Mouse (Mus musculus) left cerebral cortex, postnatal 10 days (tissue): ENCODE data around the gene Gm498. TPM values are rescaled to one million over a fixed set of nuclear protein-coding genes. Genes with fewer than 3 reads are reported as not detected.

Source experiments
- DNase-seq, 2 experiments: peaks; one replicate each; pipeline ENCODE4 v3.0.0; 2021 to 2022; ENCODE audit warnings: low spot score in 2 of 2, mixed read lengths in 1 of 2; ENCODE audit errors: extremely low spot score in 1 of 2
- intact Hi-C: fragments of 180-260 bp; cut with DNase I; formaldehyde crosslinking; loops from one replicate; pipeline ENCODE4 v1.15.1; 2025
- total RNA-seq, 2 experiments: library from RNA; stranded (reverse); gene quantifications; 2 replicates each; pipeline ENCODE4 v1.2.3; 2021

Gene Gm498
- not detected for total RNA-seq

DNA sequence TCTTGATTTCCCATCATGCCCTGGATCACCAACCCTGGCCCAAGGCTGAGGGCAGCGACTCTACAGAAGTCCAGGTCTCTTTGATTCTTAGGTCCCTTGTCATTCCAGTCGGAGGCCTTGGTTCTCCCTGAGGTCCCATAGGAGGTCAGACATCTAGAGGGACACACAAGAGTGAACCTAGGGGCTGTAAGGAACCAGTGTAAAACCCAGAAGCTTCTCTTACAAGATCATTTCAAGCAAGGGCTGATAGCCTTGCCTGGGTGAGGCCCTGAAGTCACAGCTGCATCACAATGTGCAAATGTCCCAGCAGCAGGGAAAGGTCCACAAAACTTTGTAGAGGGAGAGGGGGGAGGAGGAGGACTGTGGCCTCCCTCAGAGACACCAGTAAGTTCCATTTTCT is at the start of gene Gm498:
TSS of gene Gm498 (plus strand) at position 301 of the 400 bp plus-strand sequence.
- intact Hi-C loops: no loop called here
- no peak for DNase-seq

DNA sequence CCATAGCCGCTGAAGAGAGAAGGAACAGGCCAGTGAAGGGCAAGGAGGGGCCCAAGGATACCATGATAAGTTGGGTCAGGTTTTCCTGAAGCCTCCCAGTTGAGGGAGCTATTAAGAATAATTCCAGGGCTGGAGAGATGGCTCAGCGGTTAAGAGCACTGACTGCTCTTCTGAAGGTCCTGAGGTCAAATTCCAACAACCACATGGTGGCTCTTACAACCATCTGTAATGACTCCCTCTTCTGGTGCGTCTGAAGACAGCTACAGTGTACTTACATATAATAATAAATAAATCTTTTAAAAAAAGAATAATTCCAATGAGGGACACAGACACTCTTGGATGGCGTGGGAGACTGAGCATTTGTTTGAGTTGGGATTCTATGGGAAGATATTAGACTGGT is 47.4 kb upstream of the Gm498 start:
- DNase-seq: no peak
- intact Hi-C loops: no loop called here

DNA sequence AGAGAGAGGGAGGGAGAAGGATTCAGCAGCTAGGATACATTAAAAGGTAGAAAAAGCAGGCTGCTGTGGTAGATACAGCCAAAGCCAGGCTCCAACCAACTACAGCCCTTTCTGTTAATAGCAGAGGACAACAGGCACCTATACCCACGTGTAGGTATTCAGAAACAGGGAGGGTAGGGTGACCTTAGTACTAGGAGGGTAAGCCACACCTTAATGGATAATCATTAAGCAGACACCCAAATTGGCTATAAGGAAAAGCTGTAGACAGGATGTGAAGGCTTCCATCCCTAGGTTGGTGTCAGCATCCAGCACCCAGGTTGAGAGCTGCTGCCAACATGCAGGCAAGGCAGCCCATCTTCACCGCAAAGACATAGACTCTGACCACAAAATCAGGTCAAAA is 45.4 kb upstream of the Gm498 start:
- DNase-seq: no peak
- intact Hi-C loops: no loop called here

DNA sequence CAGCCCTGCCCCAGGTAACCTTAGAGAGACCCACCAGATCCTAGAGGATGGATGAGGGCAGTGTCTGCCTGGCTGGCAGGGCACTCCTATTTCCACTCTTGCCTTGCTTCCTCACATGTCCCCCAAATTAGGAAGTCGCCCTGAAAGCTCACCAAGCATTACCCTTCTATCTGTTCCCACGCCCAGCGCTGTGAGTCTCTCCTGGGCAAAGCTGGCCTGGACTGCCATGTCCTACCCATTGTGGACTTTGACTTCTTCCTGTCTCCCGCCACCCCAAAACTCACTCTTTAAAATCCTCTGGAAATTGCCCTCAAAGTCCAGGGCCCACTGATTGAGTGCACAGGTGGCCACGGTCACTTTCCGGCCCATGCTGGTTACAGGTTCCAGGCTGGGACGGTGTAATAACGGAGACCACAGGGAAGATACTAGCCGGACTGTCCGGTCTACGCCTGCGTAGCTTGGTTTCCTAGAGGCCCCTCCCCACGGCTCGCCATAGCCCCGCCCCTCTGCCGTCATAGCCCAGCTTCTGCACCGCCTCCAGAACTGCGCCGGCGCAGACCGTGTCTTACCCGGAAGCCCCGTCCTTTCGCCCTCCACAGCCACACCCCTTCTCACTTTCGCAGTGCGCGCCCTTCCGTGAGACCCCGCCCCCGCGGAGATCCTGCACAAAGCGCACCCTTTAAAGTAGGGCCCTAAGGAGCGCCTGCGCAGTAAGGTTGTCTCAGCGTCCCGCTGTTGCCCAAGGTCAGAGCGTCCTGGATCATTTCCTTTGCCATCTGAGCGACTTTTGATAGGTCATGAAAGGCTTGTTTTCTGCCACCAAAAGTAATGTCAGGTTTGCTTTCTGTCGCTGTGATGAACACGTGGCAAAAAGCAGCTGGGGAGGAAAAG is 44.0 kb upstream of the Gm498 start, which contains the start of the genes Nadsyn1 and Dhcr7:
TSS of gene Nadsyn1 (minus strand) at position 475 of the 891 bp plus-strand sequence.
TSS of gene Dhcr7 (plus strand) at position 771 of the 891 bp plus-strand sequence.
- intact Hi-C loops: no loop called here
- DNase-seq: peak; percentile 98 to 100

DNA sequence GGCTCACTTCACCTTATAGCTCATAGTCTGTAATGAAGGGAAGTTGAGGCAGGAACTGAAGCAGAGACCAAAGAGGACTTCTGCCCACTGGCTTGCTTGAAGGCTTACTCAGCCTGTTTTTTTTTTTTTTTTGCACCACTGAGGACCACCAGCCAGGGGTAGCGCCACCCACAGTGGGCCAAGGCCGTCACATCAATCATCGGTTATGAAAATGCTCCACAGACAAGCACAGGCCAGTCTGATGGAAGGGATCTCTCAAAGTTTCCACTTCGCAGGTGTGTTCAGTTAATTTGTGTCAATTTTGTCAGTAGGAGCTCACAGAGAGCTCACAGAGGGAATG is 43.4 kb upstream of the Gm498 start:
- intact Hi-C loops: no loop called here

DNA sequence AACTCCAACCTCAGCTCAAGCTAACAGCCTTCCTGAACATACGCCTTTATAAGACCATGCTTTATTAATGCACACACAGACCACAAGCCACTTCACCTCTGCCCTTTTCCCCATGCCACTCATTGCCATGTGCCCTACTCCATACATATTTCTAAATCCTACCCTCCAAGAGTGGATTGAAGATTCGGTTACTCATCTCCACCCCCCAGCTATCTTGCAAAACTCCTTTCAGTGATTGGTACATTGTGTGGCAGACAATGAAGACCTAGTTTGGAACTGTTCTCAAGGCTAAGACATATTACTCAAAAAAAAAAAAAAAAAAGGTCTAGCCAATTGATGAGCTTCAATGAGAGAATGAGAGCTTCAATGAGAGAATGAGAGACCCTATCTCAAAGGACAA is 39.7 kb upstream of the Gm498 start:
- intact Hi-C loops: no loop called here
- no peak for DNase-seq

More for the DNA sequence above, 43.4 kb upstream of the Gm498 start:
- DNase-seq: no peak

DNA sequence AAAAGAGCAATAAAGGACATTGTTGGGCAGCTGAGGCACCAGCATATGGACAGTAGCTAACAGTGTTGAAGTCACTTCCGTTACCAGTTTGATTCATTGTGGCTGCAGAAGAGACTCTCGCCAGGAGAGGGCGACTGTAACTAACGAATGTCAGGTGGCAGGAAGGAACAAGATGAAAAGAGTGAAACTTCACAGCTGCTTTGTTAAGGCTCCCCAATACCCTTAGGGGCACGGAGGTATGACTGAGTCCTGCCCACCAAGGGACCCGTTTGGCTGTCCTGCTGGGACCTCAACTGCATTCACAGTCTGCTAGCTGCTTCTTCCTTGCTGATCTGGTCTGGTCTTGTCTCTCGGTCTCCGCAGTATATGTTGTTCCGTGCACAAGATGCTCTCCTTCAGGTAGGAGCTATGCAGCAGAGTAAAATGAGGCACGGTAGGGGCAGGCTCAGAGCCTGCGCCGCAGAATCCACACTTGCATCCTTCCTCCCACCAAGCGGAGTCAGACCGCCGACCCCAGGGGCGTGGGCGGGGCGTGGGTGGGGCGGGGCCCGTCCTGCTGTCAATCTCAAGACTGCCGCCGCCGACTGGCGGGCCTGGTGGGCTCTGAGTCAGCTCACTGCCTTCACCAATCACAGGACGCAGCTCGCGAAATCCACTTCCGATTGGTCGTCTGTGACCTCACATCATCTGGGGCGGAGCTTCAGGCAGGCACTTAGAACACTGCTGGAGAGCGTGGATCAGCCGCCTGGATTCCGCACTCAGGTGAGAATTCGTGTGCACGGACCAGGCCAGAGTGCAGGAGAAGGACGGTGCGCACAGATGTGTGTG is 36.9 kb upstream of the Gm498 start:
- DNase-seq: peak; percentile 96 to 97
- intact Hi-C loops: no loop called here

DNA sequence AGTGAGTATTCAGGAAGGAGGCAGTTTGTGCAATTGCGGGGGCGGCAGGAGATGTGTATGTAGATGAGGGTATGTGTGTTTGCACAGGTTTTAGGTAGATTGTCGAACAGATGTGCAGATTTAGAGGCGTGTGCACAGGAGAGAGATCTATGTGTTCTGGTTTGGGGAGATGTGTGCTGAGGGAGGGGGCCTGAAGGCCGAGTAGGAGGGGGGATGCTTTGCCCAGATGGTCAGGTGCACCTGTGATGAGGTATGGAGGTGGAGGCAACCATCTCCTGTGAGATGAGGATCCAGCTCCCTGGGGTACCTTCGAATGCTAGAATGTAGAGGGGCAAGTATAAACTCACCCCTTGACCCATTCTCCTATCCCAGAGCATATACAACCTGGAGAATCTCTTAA is 36.2 kb upstream of the Gm498 start:
- intact Hi-C loops: no loop called here
- no peak for DNase-seq

DNA sequence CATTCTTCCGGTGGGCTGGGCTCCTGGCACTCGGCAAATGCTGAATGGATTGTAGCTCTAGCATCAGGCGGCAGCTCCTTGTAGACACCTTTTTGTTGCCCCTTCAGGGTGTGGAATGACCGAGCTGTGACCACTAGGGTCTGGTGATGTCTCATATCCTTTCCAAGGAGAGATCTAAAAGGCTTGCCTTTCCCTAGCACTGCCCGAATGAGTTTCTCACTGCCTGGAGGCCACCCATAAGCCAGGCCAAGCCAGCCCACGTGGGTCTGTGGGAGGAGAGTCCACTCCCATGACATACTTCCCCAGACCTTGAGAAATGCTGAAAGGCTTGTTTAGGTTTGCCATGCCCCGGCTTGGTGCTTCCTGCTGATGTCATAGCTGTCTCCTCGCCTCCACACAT is 34.4 kb upstream of the Gm498 start:
- DNase-seq: peak in 1 of 2 experiments; percentile 32
- intact Hi-C loops: no loop called here

DNA sequence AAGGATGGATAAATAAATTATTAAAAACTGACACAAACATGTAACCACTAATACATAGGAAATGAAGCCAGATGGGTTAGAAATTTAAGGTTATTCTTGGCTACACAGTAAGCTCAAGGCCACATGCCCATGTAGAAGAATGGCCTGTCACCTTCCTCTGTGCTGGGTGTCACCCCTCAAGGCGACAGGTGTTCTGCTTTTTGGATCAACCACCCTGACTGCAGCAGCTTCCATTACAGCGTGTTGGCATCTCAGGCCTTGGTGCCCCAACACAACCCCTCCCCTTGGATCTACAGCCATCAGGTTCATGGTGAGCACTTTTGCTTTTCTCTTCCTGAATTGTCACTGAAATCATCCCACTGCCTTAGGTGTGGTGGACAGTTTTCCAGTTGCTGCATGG is 34.0 kb upstream of the Gm498 start:
- intact Hi-C loops: no loop called here
- DNase-seq: no peak

DNA sequence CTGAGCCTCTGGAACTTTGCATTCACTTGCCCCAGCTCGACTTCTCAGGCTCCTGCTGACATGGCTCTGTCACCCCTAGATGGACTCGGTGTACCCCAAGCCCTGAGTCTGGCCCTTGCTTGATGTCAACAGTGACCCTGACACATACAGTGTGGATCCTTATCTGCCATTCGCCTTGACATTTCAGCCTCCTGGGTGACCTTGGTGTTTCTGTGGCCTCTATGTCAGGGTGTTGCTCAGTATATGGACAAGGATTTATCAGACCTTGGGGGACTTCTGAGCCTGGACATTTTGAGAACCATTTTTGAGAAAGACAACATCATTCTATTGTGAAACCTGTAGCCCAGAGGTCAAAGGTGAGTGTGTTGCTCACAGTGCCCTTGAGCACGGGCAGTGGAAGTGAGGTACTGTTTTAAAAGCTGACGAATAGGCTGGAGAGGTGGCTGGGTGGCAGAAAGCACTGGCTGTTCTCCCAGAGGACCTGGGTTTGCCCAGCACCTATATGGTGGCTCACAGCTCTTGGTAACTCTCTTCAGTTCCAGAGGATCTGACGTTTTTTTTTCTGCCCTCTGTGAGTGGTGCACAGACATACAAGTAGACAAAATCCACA is 33.0 kb upstream of the Gm498 start:
- intact Hi-C loops: no loop called here
- no peak for DNase-seq

DNA sequence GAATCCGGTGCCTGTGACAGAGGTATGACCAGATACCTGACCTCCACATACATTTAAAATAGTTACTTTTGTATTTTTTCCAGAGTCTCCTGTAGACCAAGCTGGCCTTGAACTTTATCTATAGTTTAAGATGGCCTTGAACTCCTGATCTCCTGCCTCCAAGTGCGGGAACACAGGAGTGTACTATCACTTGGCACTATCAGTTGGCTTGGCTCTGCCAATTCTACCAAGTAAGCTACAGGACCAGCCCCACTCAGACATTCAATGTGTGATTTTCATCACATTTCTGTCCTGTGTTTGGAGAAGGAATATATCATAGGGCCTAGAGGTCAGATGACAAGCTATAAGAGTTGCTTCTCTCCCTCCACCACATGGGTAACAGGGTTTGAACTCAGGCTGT is 32.3 kb upstream of the Gm498 start:
- intact Hi-C loops: no loop called here
- no peak for DNase-seq

DNA sequence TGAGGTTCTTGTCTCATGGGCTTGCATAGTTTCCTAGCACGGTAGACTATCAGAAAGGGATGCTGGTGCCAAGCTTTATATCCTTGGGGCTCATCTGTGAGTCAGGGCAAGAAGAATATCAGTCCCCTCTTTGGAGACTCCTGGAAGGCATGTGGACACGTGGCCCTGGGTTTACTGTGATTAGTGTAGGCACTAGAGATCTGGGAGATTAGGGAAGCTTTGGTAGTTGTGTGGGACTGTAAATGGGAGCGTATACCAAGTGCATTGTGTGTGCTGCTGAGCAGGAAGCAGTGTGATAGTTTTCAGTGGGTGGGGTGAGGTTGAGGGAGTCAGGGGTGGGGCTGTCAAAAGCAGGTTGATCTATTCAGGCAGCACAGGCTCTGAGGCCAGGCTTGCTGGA is 31.7 kb upstream of the Gm498 start:
- intact Hi-C loops: no loop called here
- DNase-seq: peak in 1 of 2 experiments; percentile 11

DNA sequence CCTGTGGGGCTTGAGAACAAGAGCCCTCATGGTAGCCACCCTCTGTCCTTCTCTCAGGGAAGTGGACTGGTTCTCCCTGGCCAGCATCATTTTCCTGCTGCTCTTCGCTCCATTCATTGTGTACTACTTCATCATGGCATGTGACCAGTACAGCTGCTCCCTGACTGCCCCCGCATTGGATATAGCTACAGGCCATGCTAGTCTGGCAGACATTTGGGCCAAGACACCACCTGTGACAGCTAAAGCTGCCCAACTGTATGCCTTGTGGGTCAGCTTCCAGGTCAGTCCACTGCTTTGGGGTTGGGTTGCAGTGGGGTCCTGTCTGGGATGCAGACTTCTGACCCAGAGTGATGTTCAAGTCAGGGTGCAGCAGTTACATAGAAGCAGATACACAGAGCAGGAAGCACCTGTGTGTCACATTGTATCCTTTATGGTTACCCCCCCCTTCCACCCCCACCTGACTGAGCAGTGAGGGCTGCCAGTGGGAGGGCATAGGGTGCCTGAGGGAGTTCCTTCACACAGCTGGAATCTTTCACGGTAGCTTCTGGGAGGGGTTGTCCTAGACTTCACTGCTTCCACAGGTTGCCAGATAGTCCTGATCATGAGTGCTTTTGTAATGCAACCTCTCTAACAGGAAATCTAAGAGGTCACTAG is 28.8 kb upstream of the Gm498 start:
- peak in 1 of 2 experiments; percentile 7 for DNase-seq
- intact Hi-C loops: no loop called here

DNA sequence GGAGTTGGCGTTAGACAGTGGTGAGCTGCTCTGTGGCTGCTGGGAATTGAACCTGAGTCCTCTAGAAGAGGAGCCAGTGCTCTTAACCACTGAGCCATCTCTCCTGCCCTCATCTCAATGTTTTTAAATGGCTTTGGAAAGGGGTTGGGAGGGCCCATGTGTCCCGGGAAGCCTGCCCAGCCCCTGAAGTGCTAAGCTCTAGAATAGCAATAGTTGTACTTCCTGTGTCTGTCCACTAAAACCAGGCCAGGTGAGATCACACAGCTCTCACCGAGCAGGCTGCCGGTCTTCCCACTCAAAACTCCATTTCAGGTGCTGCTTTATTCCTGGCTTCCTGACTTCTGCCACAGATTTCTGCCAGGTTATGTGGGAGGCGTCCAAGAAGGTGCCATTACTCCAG is 26.5 kb upstream of the Gm498 start:
- intact Hi-C loops: no loop called here
- no peak for DNase-seq

DNA sequence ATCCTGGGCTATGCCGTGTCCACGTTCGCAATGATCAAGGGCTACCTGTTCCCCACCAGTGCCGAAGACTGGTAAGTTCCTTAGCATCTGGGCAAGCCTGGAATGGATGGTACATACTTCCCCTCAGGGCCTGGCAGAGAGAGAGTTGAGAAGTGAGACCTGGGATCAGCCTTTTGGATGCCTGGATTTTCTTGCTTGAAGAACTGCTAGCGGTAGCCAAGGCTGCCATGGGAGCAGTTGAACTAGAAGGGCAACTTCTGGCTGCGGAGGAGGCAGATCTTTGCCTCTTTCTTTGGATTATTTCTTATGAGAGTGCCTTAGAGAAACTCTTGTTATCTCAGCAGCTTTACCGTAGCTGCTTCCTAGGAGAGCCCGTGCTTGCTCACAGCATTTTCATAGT is 25.3 kb upstream of the Gm498 start:
- intact Hi-C loops: no loop called here

DNA sequence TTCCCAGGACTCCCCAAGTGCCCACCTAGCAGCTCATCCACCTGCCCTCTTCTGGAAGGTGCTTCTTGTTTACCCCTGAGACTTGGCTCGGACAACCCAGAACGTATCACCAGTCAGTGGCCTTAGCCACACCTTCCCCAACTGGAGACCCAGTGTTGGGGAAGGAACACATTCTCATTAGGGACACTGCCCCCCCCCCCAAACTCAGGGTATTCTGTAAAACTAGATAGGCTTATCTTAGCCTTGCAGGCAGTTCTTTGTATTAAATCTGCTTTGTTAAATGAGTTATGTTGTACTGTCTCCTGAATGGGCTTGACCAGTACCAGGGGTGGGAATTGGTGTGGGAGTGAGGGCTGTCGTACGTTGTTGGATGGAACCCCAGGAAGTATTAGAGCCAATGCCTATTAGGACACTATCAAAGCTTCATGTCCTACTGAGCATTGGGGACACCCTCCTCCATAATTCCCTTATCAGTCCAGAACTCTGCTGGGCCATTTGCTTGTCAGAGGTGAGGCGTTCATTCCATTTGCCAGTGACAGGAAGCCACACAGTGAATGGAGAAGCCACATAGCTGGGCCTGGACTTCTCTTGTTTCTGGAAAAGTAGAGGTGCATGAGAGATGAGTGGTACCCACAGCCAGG is 18.4 kb upstream of the Gm498 start:
- DNase-seq: no peak

More for the DNA sequence above, 25.3 kb upstream of the Gm498 start:
- no peak for DNase-seq

DNA sequence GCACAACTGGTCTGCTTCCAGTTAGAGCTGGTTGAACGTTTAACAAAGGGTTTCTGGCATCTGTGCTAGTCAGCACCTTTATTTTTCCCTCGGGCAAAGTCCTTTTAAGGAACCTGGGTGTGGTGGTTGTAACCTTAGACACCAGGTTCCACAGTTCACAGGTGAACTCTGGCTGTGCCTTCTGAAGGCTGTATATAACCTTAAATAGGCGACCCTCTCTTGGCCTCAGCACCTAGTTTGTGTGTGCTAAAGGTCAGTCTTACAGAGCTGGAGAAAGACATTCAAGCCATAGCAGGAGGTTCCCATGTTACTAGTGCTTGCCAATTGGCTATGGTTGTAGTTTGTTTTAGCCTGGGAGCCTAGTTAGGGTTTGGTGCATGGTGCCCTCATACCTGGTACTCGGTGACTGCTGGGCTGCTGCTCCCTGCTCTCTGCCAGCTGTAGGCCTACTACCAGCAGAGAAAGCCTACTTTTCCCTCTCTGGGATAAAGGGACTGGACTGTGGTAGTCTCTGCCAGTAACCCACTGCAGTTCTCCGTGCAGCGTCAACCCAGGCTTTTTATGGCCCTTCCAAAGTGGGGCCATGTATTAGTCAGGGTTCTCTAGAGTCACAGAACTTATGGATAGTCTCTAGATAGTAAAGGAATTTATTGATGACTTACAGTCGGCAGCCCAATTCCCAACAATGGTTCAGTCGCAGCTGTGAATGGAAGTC is 17.7 kb upstream of the Gm498 start:
- DNase-seq: no peak
- intact Hi-C loops: no loop called here

More for the DNA sequence above, 18.4 kb upstream of the Gm498 start:
- intact Hi-C loops: no loop called here
